Mouse (Mus musculus) urinary bladder, adult 2 months (tissue): ENCODE data around the gene Igfbp7. TPM values are rescaled to one million over a fixed set of nuclear protein-coding genes. Genes with fewer than 3 reads are reported as not detected.

Experiments
- DNase-seq: peaks from one replicate; pipeline ENCODE4 v3.0.0; 2022; ENCODE audit warnings: low spot score
- polyA plus RNA-seq: library from polyadenylated mRNA; depleted of rRNA; stranded (reverse); fragments of >200 nt; gene quantifications from 2 replicates; pipeline ENCODE4 v1.2.3, GENCODE M21; 2012

Gene Igfbp7
- polyA plus RNA-seq, 1 experiment, result 1,512 TPM

DNA sequence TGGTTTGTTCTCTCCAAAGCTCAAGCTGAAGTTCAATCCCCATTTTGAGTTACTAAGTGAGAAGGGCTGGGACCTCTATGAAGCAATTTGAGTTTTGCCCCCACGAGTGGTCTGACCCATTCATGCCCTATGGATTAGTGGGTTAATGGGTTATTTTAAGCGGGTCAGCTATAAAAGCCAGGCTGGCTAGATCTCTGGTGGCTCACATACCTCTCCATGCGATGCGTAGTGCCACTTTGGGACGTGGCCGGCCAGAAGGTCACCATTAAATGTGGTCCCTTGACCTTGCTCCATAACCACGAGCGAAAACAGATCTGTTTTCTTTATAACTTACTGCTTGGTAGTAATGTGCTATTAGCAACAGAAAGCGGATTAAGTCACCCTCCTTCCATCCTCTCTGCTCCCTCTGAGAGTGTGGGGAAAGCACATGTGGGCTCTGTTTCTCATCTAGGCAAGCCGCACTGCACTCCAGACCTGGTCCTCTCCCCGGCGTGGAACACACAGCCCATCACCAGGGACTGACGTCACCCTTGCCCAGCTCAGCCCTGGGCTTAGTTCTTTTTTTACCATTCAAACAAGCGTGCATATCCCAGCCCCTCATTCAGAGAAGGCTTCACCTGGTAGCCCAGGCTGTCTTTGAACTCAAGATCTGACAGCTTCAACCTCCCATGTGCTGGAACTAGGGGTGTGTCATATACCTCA is 28.3 kb downstream of the Igfbp7 start:
- DNase-seq, result no peak

- DNase-seq, result no peak
Measured at GRCm38 (mm10) chr5:77378027-77378426, 29.8 kb downstream of the Igfbp7 start.

DNA sequence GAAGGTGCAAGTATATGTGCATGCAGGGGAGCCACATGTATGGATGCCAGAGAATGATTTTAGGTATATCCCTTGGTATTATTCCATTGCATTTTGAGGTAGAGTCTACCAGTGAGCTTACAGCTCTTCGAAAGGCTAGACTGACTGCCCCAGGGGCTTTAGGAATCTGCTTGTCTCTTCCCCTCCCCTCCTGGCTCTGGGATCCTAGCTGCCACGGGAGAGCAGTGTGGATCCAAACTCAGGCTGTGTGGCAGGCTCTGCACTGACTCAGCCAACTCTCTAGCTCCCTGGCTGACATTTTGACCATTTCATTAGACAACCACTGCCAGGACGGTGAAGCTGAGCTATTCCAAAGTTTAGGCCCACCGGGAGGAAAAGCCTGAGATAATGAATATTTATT is 32.3 kb downstream of the Igfbp7 start:
- no peak for DNase-seq

GRCm38 (mm10) chr5:77374945-77375344 is 32.9 kb downstream of the Igfbp7 start:
- no peak for DNase-seq

DNA sequence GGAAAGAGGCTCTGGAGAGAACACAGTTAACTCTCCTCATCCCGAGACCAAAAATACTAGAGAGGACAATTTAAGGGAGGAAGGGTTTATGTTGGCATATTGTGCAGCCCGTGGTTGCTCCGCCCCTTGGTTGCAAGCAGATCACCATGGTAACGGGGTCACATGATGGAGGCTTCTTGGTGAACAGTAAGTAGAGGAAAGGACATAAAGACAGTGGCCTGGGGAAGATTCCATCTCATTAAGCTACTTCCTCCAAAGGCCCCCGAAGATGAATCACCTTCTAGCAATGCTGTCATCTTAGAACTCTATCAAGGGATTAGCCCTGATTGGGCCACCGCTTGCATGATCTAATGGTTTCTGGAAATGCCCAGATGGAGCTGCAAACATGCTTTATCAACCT is 35.1 kb downstream of the Igfbp7 start:
- DNase-seq, result no peak

DNA sequence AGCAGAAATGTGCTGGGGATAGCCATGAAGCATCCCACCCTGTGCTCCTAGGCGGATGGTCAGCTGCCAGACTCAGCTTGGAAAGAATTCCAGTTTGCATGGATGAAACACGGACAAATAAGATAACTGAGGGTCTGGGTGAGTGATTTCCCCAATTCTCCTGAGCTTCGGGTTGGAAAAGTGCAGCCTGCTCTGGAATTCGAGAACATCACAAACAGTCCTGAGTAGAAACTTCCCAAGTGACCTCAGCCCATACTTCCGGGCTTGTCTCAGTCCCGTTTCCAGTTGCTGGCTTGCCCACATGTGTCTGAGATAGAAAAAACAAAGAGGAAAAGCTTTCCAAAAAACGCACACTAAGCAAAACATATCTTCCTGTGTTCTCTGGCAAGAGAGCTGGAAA is 35.6 kb downstream of the Igfbp7 start:
- DNase-seq, result no peak

DNA sequence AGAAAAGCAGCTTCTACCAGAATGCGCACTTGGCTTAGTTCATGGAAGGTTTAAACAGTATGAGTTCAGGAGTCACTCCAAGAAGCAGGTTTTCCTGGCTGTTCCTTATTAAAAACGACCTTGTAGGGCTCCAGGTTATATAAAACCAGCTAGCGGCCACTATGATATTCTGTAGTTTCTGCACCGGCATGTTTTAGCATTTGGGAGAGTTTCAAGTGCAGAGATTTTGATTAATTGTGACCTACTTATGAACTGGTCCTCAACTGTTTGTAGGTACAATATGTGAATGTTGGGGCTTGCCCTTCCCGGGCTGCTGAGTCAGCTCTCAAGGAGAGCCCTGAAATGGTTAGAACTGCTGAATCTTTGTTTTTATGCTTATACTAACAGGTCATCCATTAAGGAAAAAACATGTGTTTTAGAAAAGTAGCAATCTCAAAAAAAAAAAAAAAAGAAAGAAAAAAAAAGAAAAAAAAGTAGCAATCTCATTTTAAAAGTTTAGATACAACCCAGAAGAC is 37.4 kb downstream of the Igfbp7 start:
- no peak for DNase-seq

GRCm38 (mm10) chr5:77369394-77369793 is 38.4 kb downstream of the Igfbp7 start:
- DNase-seq, result no peak

- DNase-seq, result no peak
Measured at GRCm38 (mm10) chr5:77368194-77368593, 39.6 kb downstream of the Igfbp7 start.

GRCm38 (mm10) chr5:77367682-77368081 is 40.2 kb downstream of the Igfbp7 start:
- no peak for DNase-seq

- DNase-seq, result no peak
Measured at GRCm38 (mm10) chr5:77367145-77367544, 40.7 kb downstream of the Igfbp7 start.

- no peak for DNase-seq
Measured at GRCm38 (mm10) chr5:77366313-77366712, 41.5 kb downstream of the Igfbp7 start.

GRCm38 (mm10) chr5:77364443-77365038 is 43.3 kb downstream of the Igfbp7 start:
- no peak for DNase-seq

- no peak for DNase-seq
Measured at GRCm38 (mm10) chr5:77363650-77364049, 44.2 kb downstream of the Igfbp7 start.

DNA sequence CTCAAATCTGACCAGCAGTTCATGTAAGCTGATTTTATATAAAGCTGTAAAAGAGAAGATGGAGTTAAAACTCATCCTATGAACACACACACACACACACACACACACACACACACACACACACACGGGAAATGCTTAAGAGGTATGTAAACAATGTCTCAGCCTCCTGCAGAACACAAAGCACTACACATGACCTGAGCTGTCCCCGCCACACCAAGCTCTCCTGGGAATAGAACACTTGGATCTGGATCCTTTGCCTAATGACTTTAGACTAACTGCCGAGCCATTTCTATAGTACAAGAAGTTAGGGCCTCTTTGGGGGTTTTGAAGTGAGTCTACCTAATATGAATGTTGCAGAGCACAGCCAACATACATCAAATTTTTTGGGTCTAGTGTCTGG is 45.7 kb downstream of the Igfbp7 start:
- no peak for DNase-seq

DNA sequence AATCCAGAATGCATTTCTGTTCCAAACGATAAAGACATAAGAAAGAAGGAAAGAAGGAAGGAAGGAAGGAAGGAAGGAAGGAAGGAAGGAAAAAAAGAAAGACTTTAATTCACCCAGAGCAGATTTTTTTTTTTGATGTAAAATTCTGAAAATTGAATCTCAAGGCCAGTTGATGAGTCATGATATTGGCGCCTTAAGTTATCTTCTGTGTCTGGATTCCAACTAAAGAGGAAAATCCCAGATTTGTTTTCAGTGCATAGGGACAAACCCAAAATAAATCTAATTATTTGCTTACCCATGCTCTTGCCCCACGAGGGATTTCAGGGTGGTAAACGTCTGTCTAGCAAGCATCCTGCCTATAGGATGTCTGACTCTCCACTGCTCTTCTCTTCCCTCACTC is 46.8 kb downstream of the Igfbp7 start:
- DNase-seq, result no peak

DNA sequence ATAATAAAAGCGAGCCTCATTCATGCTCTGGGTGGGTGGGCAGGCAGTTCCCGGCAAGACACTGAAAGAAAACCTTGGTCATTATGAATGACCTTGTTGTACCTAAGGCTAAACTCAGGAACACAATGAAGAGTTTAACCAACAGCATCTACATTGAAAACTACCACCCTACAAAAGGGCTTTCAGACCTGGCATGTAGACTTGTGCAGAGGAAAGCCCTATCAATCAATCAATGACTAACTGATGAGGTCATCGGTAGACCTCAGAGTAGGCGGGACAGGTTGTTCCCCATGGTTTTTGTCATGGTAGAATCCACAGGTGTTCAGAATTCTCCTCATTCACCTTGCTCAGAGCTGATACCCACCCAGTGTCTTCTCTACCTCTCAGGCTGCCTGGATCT is 47.9 kb downstream of the Igfbp7 start:
- no peak for DNase-seq

- DNase-seq, result no peak
Measured at GRCm38 (mm10) chr5:77358347-77358746, 49.5 kb downstream of the Igfbp7 start.

DNA sequence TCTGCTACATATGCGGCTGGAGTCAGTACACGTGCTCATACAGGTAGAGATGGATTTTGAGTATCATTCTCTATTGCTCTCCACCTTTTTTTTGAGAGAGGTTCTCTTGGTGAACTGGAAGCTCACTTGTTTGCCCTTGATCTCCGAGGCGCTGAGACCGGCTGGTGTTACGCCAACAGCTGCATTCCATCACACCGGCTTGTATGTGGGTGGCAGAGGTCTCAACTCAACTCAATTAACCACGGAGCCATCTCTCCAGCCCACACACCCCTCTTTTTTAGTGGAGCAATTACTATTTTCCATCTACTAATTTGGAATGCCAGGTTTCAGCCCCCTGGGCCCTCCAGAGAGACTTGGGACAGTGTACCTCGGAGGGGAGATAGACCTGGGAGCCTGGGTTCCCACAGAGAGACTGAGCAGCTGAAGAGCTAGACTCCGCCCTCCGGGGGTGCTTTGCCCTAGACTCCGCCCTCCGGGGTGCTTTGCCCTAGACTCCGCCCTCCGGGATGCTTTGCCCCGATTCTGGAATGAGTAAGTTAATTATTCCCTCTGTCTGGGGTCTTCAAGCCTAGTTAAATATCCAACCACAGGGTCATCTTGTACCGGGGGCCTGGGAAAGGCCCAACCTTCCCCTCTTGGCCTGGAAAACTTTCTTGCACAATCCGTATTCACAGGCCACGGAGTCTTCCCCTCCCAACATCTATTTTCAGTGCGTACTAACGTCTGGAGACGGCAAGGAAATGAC is 50.3 kb downstream of the Igfbp7 start:
- peak; percentile 67 for DNase-seq

DNA sequence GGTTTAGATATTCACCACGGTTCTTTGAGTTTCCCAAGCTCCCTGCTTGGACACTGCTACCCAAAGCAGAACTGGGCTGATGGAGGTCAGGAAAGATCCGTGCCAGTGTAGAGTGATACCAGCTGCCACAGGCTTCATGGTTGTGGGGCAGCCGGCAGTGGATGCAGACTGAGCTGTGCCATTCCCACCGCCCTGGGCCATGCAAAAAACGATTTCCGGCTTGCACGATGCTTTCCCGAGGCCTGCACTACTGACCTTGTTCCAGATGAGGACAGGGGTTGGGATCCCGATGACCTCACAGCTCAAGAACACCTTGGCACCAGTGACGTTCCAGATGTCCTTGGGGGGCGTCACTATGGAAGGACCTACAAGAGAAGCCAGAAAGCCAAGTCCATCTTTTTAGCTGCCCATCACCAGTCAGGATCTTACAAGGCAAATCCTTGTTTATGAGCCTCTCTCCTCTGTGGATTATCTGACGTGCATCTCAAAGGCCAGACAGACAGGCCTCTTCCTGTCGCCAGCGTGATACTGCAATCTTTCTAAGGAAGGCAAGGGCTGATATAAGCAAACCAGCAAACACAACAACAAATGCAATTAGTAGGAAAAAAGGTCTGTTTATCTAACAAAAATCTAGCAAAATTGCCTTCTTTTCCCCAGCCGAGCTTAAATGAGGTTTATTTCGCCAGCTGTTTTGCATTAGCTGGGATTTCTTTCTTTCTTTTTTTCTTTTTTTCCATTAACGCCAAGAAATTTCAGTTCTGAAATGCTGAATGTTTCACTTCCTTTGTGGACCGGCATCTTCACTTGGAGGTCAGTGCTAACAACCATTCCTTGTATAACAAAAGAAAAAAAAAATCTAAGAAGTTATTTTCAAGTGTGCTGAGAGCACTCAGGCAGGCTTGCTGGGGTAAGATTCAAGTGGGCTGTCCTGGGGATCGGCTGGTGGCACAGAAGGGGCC is 52.3 kb downstream of the Igfbp7 start:
- DNase-seq, result no peak

DNA sequence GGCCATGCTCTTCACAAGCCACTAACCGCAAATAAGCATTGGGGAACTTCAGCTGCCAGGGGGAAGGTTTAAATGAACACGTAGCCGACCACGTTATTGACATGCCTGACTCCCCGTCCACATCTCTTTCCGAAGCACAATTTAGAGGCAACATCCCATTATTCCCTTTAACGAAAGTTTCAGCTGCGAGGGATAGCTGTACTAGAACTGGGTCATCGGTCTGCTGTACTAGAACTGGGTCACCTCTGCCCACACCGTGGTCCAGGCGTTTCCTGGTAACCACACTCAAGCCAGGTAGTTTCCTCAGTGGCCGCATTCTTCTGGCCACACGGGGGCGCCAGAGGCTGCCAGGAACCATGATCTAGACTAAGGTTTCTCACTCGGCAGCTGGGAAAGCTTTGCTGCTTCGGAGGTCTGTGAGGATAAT is 53.5 kb downstream of the Igfbp7 start:
- DNase-seq, result peak; percentile 83

GRCm38 (mm10) chr5:77351691-77352090 is 56.1 kb downstream of the Igfbp7 start:
- no peak for DNase-seq
